Mouse (Mus musculus): ENCODE measurements at regions not wholly inside any gene's neighbourhood (a gene's known extent, or its start where the extent isn't known, plus 50 kb on each side); places are given as distances from the start of the nearest gene placed in this dataset.

GRCm38 (mm10) chr1:76993776-76994175 lies 521.1 kb downstream of the Epha4 start:
- no peaks in the 10 kb centered on the region for H3K36me3 ChIP-seq (ENCODE audit: control insufficient read depth, insufficient read depth, low read length, poor library complexity, severe bottlenecking)
- H3K9ac ChIP-seq (ENCODE audit: low read depth, poor library complexity, severe bottlenecking), result no peak overlapping the region
- H3K4me1 ChIP-seq (ENCODE audit: control insufficient read depth, insufficient read depth, low read length), result no peaks in the 10 kb centered on the region
- no peak for TF ChIP-seq CTCF (IDR thresholded peaks at IDR 0.05; ENCODE audit: low read depth, low read length)
- no peak overlapping the region for H3K27ac ChIP-seq (ENCODE audit: insufficient read depth, low read length)
- no peaks in the 10 kb centered on the region for H3K27me3 ChIP-seq (ENCODE audit: control insufficient read depth, insufficient read depth, low read length, poor library complexity, severe bottlenecking)
- H3K9me3 ChIP-seq (replicated peaks; ENCODE audit: control insufficient read depth, insufficient read depth, low read length, poor library complexity, severe bottlenecking), result no peaks in the 10 kb centered on the region
- H3K4me3 ChIP-seq (ENCODE audit: low read depth, low read length), result no peak overlapping the region

GRCm38 (mm10) chr1:77008001-77008400 lies 506.9 kb downstream of the Epha4 start:
- H3K4me1 ChIP-seq (ENCODE audit: control insufficient read depth, insufficient read depth, low read length), result no peaks in the 10 kb centered on the region
- H3K27ac ChIP-seq (ENCODE audit: insufficient read depth, low read length), result no peak overlapping the region
- no peak for TF ChIP-seq CTCF (IDR thresholded peaks at IDR 0.05; ENCODE audit: low read depth, low read length)
- TF ChIP-seq POLR2A (IDR thresholded peaks at IDR 0.05; ENCODE audit: insufficient read depth, low read length), result no peak
- no peak for TF ChIP-seq EP300 (IDR thresholded peaks at IDR 0.05; ENCODE audit: insufficient read depth, low read depth, low read length)
- no peaks in the 10 kb centered on the region for H3K27me3 ChIP-seq (ENCODE audit: control insufficient read depth, insufficient read depth, low read length, poor library complexity, severe bottlenecking)
- no peaks in the 10 kb centered on the region for H3K36me3 ChIP-seq (ENCODE audit: control insufficient read depth, insufficient read depth, low read length, poor library complexity, severe bottlenecking)
- H3K4me3 ChIP-seq (ENCODE audit: low read depth, low read length), result no peak overlapping the region
- no peaks in the 10 kb centered on the region for H3K9me3 ChIP-seq (replicated peaks; ENCODE audit: control insufficient read depth, insufficient read depth, low read length, poor library complexity, severe bottlenecking)
- H3K9ac ChIP-seq (ENCODE audit: low read depth, poor library complexity, severe bottlenecking), result no peak overlapping the region

- no peaks in the 10 kb centered on the region for H3K27me3 ChIP-seq (ENCODE audit: control insufficient read depth, insufficient read depth, low read length, poor library complexity, severe bottlenecking)
- no peaks in the 10 kb centered on the region for H3K9me3 ChIP-seq (replicated peaks; ENCODE audit: control insufficient read depth, insufficient read depth, low read length, poor library complexity, severe bottlenecking)
- H3K9ac ChIP-seq (ENCODE audit: low read depth, poor library complexity, severe bottlenecking), result no peak overlapping the region
- no peaks in the 10 kb centered on the region for H3K4me1 ChIP-seq (ENCODE audit: control insufficient read depth, insufficient read depth, low read length)
- no peaks in the 10 kb centered on the region for H3K36me3 ChIP-seq (ENCODE audit: control insufficient read depth, insufficient read depth, low read length, poor library complexity, severe bottlenecking)
- TF ChIP-seq CTCF (IDR thresholded peaks at IDR 0.05; ENCODE audit: low read depth, low read length) (no peak), EP300 (IDR thresholded peaks at IDR 0.05; ENCODE audit: insufficient read depth, low read depth, low read length) (no peak), POLR2A (IDR thresholded peaks at IDR 0.05; ENCODE audit: insufficient read depth, low read length) (no peak)
- no peak overlapping the region for H3K4me3 ChIP-seq (ENCODE audit: low read depth, low read length)
- H3K27ac ChIP-seq (ENCODE audit: insufficient read depth, low read length), result no peak overlapping the region
Observed at GRCm38 (mm10) chr1:77010608-77011214, 504.2 kb downstream of the Epha4 start.

GRCm38 (mm10) chr1:77027656-77028055 lies 487.2 kb downstream of the Epha4 start:
- 0 out of 2 replicates have a peak, but pooled peaks cover 4% of the 10 kb centered on the region for H3K9me3 ChIP-seq (replicated peaks; ENCODE audit: control insufficient read depth, insufficient read depth, low read length, poor library complexity, severe bottlenecking)
- no peaks in the 10 kb centered on the region for H3K36me3 ChIP-seq (ENCODE audit: control insufficient read depth, insufficient read depth, low read length, poor library complexity, severe bottlenecking)
- H3K27me3 ChIP-seq (ENCODE audit: control insufficient read depth, insufficient read depth, low read length, poor library complexity, severe bottlenecking), result no peaks in the 10 kb centered on the region
- no peaks in the 10 kb centered on the region for H3K4me1 ChIP-seq (ENCODE audit: control insufficient read depth, insufficient read depth, low read length)
- no peak overlapping the region for H3K27ac ChIP-seq (ENCODE audit: insufficient read depth, low read length)
- H3K4me3 ChIP-seq (ENCODE audit: low read depth, low read length), result no peak overlapping the region
- H3K9ac ChIP-seq (ENCODE audit: low read depth, poor library complexity, severe bottlenecking), result no peak overlapping the region
- no peak for TF ChIP-seq POLR2A (IDR thresholded peaks at IDR 0.05; ENCODE audit: insufficient read depth, low read length)
- TF ChIP-seq EP300 (IDR thresholded peaks at IDR 0.05; ENCODE audit: insufficient read depth, low read depth, low read length), result no peak
- no peak for TF ChIP-seq CTCF (IDR thresholded peaks at IDR 0.05; ENCODE audit: low read depth, low read length)

DNA sequence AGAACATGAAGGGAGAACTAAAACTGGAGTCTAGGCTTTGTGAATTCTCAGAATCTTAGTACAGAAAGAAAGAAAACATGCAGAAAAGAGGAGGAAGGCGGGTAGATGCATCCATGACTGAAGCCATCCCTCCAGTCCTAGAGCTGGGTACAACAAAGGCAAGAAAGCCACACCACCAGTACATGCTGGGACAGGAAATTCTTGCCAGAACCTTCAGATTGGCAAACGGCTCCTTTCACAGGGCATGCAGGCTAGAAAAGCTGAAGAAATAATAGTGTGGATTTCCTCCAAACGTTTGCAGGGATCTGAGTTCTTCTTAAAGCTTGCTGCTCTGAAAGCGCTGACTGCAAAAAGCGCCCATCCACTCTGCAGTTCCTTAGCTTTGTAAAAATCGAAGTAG lies 486.7 kb downstream of the Epha4 start:
- TF ChIP-seq CTCF (IDR thresholded peaks at IDR 0.05; ENCODE audit: low read depth, low read length) (no peak), EP300 (IDR thresholded peaks at IDR 0.05; ENCODE audit: insufficient read depth, low read depth, low read length) (no peak), POLR2A (IDR thresholded peaks at IDR 0.05; ENCODE audit: insufficient read depth, low read length) (no peak)
- Histone ChIP-seq H3K36me3 (ENCODE audit: control insufficient read depth, insufficient read depth, low read length, poor library complexity, severe bottlenecking) (no peaks in the 10 kb centered on the region), H3K9me3 (replicated peaks; ENCODE audit: control insufficient read depth, insufficient read depth, low read length, poor library complexity, severe bottlenecking) (0 out of 2 replicates have a peak, but pooled peaks cover 4% of the 10 kb centered on the region), H3K27me3 (ENCODE audit: control insufficient read depth, insufficient read depth, low read length, poor library complexity, severe bottlenecking) (no peaks in the 10 kb centered on the region), H3K27ac (ENCODE audit: insufficient read depth, low read length) (no peak overlapping the region), H3K9ac (ENCODE audit: low read depth, poor library complexity, severe bottlenecking) (no peak overlapping the region), H3K4me1 (ENCODE audit: control insufficient read depth, insufficient read depth, low read length) (no peaks in the 10 kb centered on the region), H3K4me3 (ENCODE audit: low read depth, low read length) (no peak overlapping the region)

GRCm38 (mm10) chr1:77029091-77029490 lies 485.8 kb downstream of the Epha4 start:
- Histone ChIP-seq H3K4me1 (ENCODE audit: control insufficient read depth, insufficient read depth, low read length) (no peaks in the 10 kb centered on the region), H3K27ac (ENCODE audit: insufficient read depth, low read length) (no peak overlapping the region), H3K27me3 (ENCODE audit: control insufficient read depth, insufficient read depth, low read length, poor library complexity, severe bottlenecking) (no peaks in the 10 kb centered on the region), H3K36me3 (ENCODE audit: control insufficient read depth, insufficient read depth, low read length, poor library complexity, severe bottlenecking) (no peaks in the 10 kb centered on the region), H3K4me3 (ENCODE audit: low read depth, low read length) (no peak overlapping the region), H3K9me3 (replicated peaks; ENCODE audit: control insufficient read depth, insufficient read depth, low read length, poor library complexity, severe bottlenecking) (0 out of 2 replicates have a peak, but pooled peaks cover 4% of the 10 kb centered on the region), H3K9ac (ENCODE audit: low read depth, poor library complexity, severe bottlenecking) (no peak overlapping the region)
- TF ChIP-seq CTCF (IDR thresholded peaks at IDR 0.05; ENCODE audit: low read depth, low read length) (no peak), POLR2A (IDR thresholded peaks at IDR 0.05; ENCODE audit: insufficient read depth, low read length) (no peak), EP300 (IDR thresholded peaks at IDR 0.05; ENCODE audit: insufficient read depth, low read depth, low read length) (no peak)
